Mouse (Mus musculus): ENCODE measurements around the gene Nfib. TPM values are rescaled to one million over a fixed set of nuclear protein-coding genes. Genes with fewer than 3 reads are reported as not detected.

Gene Nfib
- polyA plus RNA-seq, 1 experiment from 2014 or later: 75.7 TPM

DNA sequence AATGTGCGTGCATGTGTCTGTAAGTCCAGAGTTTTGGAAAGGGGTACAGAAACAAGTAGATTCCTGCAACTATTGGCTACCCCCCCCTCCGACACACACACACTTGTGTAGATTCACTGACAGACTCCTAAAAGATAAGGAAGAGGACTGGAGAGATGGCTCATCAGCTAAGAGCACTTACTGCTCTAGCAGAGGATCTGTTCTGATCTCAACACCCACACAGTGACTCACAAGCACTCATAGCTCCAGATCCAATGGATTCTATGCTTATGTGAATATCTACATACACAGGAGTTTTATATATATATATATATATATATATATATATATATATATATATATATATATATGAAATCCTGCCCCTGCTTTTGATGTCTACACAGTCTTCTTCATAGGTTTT, 146.7 kb downstream of the Nfib start:
- H3K36me3 ChIP-seq (ENCODE audit: control insufficient read depth, insufficient read depth, low read length): no peaks in the 10 kb centered on the region
- no peak overlapping the region for H3K4me2 ChIP-seq (ENCODE audit: low read length)
- no peak for ATAC-seq
- WGBS: 94% methylated on average over 2 of the region's 2 CpGs
- H3K4me1 ChIP-seq (ENCODE audit: control insufficient read depth, insufficient read depth, low read depth, low read length): no peaks in the 10 kb centered on the region
- H3K27me3 ChIP-seq (replicated peaks; ENCODE audit: control insufficient read depth, insufficient read depth, low read length): no peaks in the 10 kb centered on the region
- H3K9me3 ChIP-seq (ENCODE audit: control insufficient read depth, low read length): no peaks in the 10 kb centered on the region
- H3K4me3 ChIP-seq (ENCODE audit: low read length): no peak overlapping the region
- H3K9ac ChIP-seq (ENCODE audit: low read depth, low read length): no peak overlapping the region
- H3K27ac ChIP-seq (ENCODE audit: low read depth, low read length): no peak overlapping the region

DNA sequence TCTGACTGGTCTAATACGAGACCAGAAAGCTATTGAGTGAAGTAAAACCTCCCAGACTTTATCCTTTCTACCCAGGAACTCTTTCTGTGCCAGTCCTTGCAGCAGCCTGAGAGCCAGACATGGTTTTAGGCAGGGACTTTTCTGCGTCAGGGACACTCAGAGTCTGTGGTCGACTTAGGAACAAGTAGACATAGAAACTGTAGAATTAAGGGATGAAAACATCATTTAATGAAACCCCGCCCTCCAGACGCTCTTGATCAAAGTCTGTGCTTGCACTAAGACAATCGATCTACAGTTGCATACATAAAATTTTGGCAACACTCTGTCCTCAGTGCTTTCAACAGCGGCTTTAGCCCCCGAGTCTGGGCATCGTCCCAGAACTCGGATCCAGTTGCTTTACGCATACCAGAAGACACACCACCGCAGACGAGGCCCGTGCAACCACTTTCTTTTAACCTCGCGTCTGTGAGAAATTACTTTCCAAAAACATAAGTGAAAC, 149.8 kb downstream of the Nfib start:
- H3K27me3 ChIP-seq (replicated peaks; ENCODE audit: control insufficient read depth, insufficient read depth, low read length): no peaks in the 10 kb centered on the region
- H3K9me3 ChIP-seq (ENCODE audit: control insufficient read depth, low read length): no peaks in the 10 kb centered on the region
- H3K36me3 ChIP-seq (ENCODE audit: control insufficient read depth, insufficient read depth, low read length): no peaks in the 10 kb centered on the region
- H3K4me2 ChIP-seq (ENCODE audit: low read length): peak overlapping the region; percentile 1; the same call in 1 of the 2 replicates
- ATAC-seq: peak; percentile 84; the same call in 1 of the 2 replicates
- H3K4me1 ChIP-seq (ENCODE audit: control insufficient read depth, insufficient read depth, low read depth, low read length): no peaks in the 10 kb centered on the region
- H3K27ac ChIP-seq (ENCODE audit: low read depth, low read length): peak overlapping the region; percentile 16; the same call in 1 of the 2 replicates
- H3K9ac ChIP-seq (ENCODE audit: low read depth, low read length): no peak overlapping the region
- WGBS: 62% methylated on average over 16 of the region's 16 CpGs
- H3K4me3 ChIP-seq (ENCODE audit: low read length): no peak overlapping the region

DNA sequence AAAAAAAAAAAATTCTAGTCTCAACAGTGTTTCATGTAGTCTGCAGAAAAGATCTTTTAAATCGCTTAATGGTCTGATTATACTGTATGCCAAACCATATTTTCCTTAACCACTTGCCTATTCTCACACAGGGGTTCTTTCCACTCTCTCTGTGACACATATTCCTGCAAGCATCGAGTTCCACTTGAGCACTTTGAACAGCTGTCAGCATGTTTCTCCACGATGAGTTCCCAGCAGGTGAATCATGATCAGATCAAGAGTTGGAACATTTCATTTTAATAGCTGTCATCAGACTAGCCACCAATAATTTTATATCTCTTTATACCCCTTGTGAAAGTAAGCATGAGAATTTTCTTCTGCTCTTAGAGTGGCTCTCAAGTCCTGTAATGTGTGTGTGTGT, 151.9 kb downstream of the Nfib start:
- Histone ChIP-seq H3K4me1 (ENCODE audit: control insufficient read depth, insufficient read depth, low read depth, low read length) (no peaks in the 10 kb centered on the region), H3K9ac (ENCODE audit: low read depth, low read length) (no peak overlapping the region), H3K9me3 (ENCODE audit: control insufficient read depth, low read length) (no peaks in the 10 kb centered on the region), H3K36me3 (ENCODE audit: control insufficient read depth, insufficient read depth, low read length) (no peaks in the 10 kb centered on the region), H3K4me2 (ENCODE audit: low read length) (no peak overlapping the region), H3K4me3 (ENCODE audit: low read length) (no peak overlapping the region), H3K27me3 (replicated peaks; ENCODE audit: control insufficient read depth, insufficient read depth, low read length) (no peaks in the 10 kb centered on the region), H3K27ac (ENCODE audit: low read depth, low read length) (no peak overlapping the region)
- WGBS: 63% methylated on average over 3 of the region's 3 CpGs
- ATAC-seq: no peak

DNA sequence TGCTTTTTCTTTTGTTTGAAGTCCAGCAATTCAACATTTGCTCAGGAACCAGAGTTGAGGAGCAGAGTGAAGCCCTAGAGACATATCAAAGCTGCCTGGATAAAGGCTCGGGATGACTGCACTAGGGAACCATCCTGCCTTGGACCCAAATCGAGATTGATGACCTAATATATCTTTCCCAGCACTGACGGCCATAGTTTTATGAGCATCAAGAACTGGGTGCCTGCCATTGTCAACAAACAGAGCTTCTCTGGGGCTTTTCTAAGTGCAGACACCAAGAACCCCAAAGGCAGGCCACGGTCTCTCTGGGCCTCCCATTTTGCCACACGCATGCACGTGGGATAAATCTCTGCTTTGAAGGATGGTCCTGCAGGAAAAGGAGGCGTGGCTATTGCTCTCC, 153.3 kb downstream of the Nfib start:
- H3K4me2 ChIP-seq (ENCODE audit: low read length): no peak overlapping the region
- no peak overlapping the region for H3K4me3 ChIP-seq (ENCODE audit: low read length)
- H3K36me3 ChIP-seq (ENCODE audit: control insufficient read depth, insufficient read depth, low read length): no peaks in the 10 kb centered on the region
- no peaks in the 10 kb centered on the region for H3K27me3 ChIP-seq (replicated peaks; ENCODE audit: control insufficient read depth, insufficient read depth, low read length)
- no peak overlapping the region for H3K9ac ChIP-seq (ENCODE audit: low read depth, low read length)
- no peaks in the 10 kb centered on the region for H3K4me1 ChIP-seq (ENCODE audit: control insufficient read depth, insufficient read depth, low read depth, low read length)
- H3K27ac ChIP-seq (ENCODE audit: low read depth, low read length): no peak overlapping the region
- no peak for ATAC-seq
- no peaks in the 10 kb centered on the region for H3K9me3 ChIP-seq (ENCODE audit: control insufficient read depth, low read length)
- WGBS: 64% methylated on average over 7 of the region's 7 CpGs

DNA sequence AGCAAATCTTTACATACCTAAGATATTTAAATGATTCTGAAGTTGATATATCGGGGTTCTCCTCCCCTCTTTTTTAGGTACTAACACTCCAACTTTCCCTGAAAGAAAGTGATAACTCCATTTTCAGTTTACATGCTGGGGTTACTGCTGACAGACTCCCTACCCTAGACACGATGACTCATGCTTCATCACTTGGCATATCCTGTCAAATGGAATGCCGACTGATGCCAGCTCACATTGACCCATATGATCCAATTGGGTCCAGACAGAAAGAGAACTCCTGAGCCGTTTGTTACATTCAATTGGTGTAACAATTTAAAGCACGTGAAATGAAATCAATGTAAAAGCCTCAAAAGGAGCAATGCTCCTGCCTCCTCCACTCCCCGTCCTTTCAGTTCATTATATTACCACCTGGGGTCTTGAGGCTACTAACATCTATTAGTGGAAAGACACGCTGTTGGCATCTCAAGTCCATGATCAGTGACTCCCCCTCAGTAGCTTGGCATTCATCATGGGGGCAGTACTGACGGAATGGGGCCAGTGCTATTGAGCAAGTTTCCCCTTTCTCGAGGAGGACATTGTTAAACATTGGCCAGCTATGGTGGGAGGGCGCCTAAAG, 155.7 kb downstream of the Nfib start:
- Histone ChIP-seq H3K36me3 (ENCODE audit: control insufficient read depth, insufficient read depth, low read length) (no peaks in the 10 kb centered on the region), H3K27me3 (replicated peaks; ENCODE audit: control insufficient read depth, insufficient read depth, low read length) (no peaks in the 10 kb centered on the region), H3K4me1 (ENCODE audit: control insufficient read depth, insufficient read depth, low read depth, low read length) (no peaks in the 10 kb centered on the region), H3K27ac (ENCODE audit: low read depth, low read length) (no peak overlapping the region), H3K4me2 (ENCODE audit: low read length) (no peak overlapping the region), H3K4me3 (ENCODE audit: low read length) (no peak overlapping the region), H3K9me3 (ENCODE audit: control insufficient read depth, low read length) (no peaks in the 10 kb centered on the region), H3K9ac (ENCODE audit: low read depth, low read length) (no peak overlapping the region)
- WGBS: 74% methylated on average over 10 of the region's 10 CpGs
- ATAC-seq: peak; percentile 48; the same call in 1 of the 2 replicates

DNA sequence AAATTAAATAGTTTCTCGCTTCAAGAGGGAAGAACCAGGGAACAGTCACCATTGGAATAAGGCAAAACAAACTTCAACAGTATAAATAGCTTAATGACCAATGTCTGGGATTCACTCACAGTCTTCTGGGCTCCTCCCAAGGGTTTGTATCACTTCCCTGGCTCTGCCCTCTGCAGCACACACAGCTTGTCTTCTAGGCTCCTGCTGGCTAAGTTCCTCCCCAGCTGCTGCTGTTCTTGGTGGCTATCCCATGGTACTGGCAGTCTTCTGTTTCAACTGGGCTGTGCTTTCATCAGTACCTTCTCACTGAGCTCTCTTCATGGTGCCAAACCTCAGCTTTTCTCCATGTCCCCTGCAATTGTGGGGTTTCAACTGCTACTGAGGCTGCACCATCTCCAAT, 157.3 kb downstream of the Nfib start:
- H3K4me2 ChIP-seq (ENCODE audit: low read length): no peak overlapping the region
- no peaks in the 10 kb centered on the region for H3K27me3 ChIP-seq (replicated peaks; ENCODE audit: control insufficient read depth, insufficient read depth, low read length)
- H3K27ac ChIP-seq (ENCODE audit: low read depth, low read length): no peak overlapping the region
- H3K9me3 ChIP-seq (ENCODE audit: control insufficient read depth, low read length): no peaks in the 10 kb centered on the region
- H3K36me3 ChIP-seq (ENCODE audit: control insufficient read depth, insufficient read depth, low read length): no peaks in the 10 kb centered on the region
- no peak overlapping the region for H3K4me3 ChIP-seq (ENCODE audit: low read length)
- 97% methylated on average over 1 of the region's 1 CpGs for WGBS
- no peaks in the 10 kb centered on the region for H3K4me1 ChIP-seq (ENCODE audit: control insufficient read depth, insufficient read depth, low read depth, low read length)
- no peak overlapping the region for H3K9ac ChIP-seq (ENCODE audit: low read depth, low read length)
- no peak for ATAC-seq

DNA sequence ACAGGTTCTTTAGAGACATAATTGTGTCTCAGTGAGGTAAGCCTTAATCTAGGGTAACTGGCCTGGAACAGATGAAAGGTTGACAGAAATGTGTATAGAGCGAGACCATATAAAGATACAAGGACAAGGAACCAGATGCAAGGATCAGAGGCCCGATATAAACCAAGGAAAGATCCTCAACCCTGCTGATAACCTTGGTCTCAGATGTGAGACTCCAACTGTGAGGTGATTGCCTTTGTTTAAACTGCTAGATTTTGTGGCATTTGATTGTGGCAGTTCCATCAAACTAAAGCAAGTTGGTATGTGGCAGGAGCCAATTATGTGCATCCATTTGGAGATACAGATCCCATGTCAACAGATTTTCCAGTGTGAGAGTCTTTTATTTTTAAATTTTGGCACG, 161.6 kb downstream of the Nfib start:
- H3K4me3 ChIP-seq (ENCODE audit: low read length): no peak overlapping the region
- H3K4me1 ChIP-seq (ENCODE audit: control insufficient read depth, insufficient read depth, low read depth, low read length): peaks cover 5% of the 10 kb centered on the region
- H3K4me2 ChIP-seq (ENCODE audit: low read length): no peak overlapping the region
- ATAC-seq: no peak
- H3K27ac ChIP-seq (ENCODE audit: low read depth, low read length): no peak overlapping the region
- no peak overlapping the region for H3K9ac ChIP-seq (ENCODE audit: low read depth, low read length)
- 58% methylated on average over 3 of the region's 3 CpGs for WGBS
- H3K27me3 ChIP-seq (replicated peaks; ENCODE audit: control insufficient read depth, insufficient read depth, low read length): 0 out of 2 replicates have a peak, but pooled peaks cover 3% of the 10 kb centered on the region
- no peaks in the 10 kb centered on the region for H3K9me3 ChIP-seq (ENCODE audit: control insufficient read depth, low read length)
- no peaks in the 10 kb centered on the region for H3K36me3 ChIP-seq (ENCODE audit: control insufficient read depth, insufficient read depth, low read length)

DNA sequence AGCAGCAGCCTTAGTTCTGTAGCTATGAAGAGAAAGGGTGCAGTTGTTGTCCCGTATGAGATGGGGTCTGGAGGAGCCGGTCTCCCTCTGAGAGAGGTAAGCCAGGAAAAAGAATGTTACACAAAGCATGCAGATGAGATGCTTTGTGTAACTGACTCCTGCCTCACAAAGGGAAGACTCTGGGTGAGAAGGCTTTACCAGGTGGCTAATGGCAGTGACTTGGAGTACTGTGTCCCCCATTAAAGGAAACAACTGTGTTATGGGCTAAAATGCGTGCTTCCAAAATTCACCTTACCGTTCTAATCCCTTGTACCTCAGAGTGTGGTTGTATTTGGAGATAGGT, 162.2 kb downstream of the Nfib start:
- H3K27me3 ChIP-seq (replicated peaks; ENCODE audit: control insufficient read depth, insufficient read depth, low read length): 0 out of 2 replicates have a peak, but pooled peaks cover 3% of the 10 kb centered on the region
- H3K4me1 ChIP-seq (ENCODE audit: control insufficient read depth, insufficient read depth, low read depth, low read length): peaks cover 5% of the 10 kb centered on the region
- no peak overlapping the region for H3K27ac ChIP-seq (ENCODE audit: low read depth, low read length)
- H3K4me3 ChIP-seq (ENCODE audit: low read length): no peak overlapping the region
- H3K9ac ChIP-seq (ENCODE audit: low read depth, low read length): no peak overlapping the region
- H3K36me3 ChIP-seq (ENCODE audit: control insufficient read depth, insufficient read depth, low read length): no peaks in the 10 kb centered on the region
- 48% methylated on average over 4 of the region's 4 CpGs for WGBS
- no peak for ATAC-seq
- no peaks in the 10 kb centered on the region for H3K9me3 ChIP-seq (ENCODE audit: control insufficient read depth, low read length)
- H3K4me2 ChIP-seq (ENCODE audit: low read length): no peak overlapping the region

DNA sequence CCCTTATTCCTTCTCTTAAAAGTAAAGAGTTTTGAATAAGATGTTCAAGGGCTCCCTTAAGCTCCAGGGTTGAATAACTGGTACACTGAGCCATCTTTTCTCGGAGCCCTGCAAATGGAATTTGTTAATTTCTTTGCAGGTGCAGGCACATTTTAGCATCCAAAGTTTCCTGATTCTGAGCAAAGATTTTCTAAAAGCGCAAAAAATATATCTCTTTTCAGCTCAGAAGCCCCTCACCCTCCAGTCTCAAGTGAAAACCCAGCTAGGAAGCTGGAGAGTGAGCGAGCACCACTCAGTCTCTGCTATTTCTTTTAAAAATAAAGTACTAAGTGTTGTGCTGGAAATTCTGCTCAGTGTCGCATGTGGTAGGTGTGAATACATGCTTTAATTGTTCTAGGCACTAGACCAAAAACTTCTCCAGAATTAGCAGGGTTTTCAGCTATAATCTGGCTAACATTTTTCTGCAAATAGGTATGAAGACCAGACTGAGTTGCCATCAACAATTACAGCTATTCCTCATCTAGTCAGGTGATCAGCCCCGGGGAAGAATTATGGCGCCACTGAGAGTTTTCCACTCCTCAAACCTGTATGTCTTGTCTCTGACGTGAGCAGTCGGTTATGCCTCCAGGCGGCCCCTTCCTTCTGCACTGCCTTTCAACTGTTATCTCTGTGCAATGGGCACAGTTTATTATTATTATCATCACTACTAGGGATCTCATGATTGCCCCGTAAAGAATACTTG, 162.7 kb downstream of the Nfib start:
- Histone ChIP-seq H3K27me3 (replicated peaks; ENCODE audit: control insufficient read depth, insufficient read depth, low read length) (0 out of 2 replicates have a peak, but pooled peaks cover 3% of the 10 kb centered on the region), H3K36me3 (ENCODE audit: control insufficient read depth, insufficient read depth, low read length) (no peaks in the 10 kb centered on the region), H3K27ac (ENCODE audit: low read depth, low read length) (no peak overlapping the region), H3K4me2 (ENCODE audit: low read length) (no peak overlapping the region), H3K4me3 (ENCODE audit: low read length) (no peak overlapping the region), H3K9me3 (ENCODE audit: control insufficient read depth, low read length) (no peaks in the 10 kb centered on the region), H3K9ac (ENCODE audit: low read depth, low read length) (no peak overlapping the region), H3K4me1 (ENCODE audit: control insufficient read depth, insufficient read depth, low read depth, low read length) (peaks cover 5% of the 10 kb centered on the region)
- ATAC-seq: no peak
- WGBS: 62% methylated on average over 10 of the region's 10 CpGs

Data from hindbrain, embryonic 16.5 days (tissue).